9 mouse cellular contexts compared by ENCODE assay signal in genomic region chr6:115609121-115609520, GRCm38 (mm10). TPM values are rescaled to one million over a fixed set of nuclear protein-coding genes. Genes with fewer than 3 reads are reported as not detected.
DNase-seq lines count a peak whose midpoint lies in the region; ATAC-seq and TF ChIP-seq lines count a peak whose summit lies in the region.
"Had no signal": no experiment of that assay in that cellular context is flagged by ENCODE, and none has a peak within 500 bp of the region (broad histone marks: within the 10 kb centered on the region; RNA-seq: fewer than 3 reads in every experiment).

No protein-coding gene starts in this region.

- peaks cover 31% of the 10 kb centered on the region for H3K36me3 ChIP-seq in thymus, adult 2 months (ENCODE audit: control insufficient read depth, insufficient read depth, low read length)
- H3K36me3 ChIP-seq in midbrain, embryonic 16.5 days (ENCODE audit: control insufficient read depth, insufficient read depth, low read length), result 0 out of 2 replicates have a peak, but pooled peaks cover 6% of the 10 kb centered on the region

- TF ChIP-seq POLR2A in thymus, adult 2 months (IDR thresholded peaks at IDR 0.05; ENCODE audit: control insufficient read depth, extremely low read depth, insufficient read depth, low read length, poor library complexity), result no peak

- ATAC-seq in midbrain, embryonic 16.5 days, result no peak

- 91% methylated on average over 3 of the region's 3 CpGs for WGBS in thymus, adult 2 months
- 66% methylated on average over 3 of the region's 3 CpGs for WGBS in midbrain, embryonic 16.5 days

- H3K4me2 ChIP-seq in midbrain, embryonic 16.5 days (ENCODE audit: low read length), result no peak overlapping the region

- no peaks in the 10 kb centered on the region for H3K9me3 ChIP-seq in midbrain, embryonic 16.5 days (replicated peaks; ENCODE audit: control insufficient read depth, low read length, poor library complexity, severe bottlenecking)

- H3K27me3 ChIP-seq in thymus, adult 2 months (ENCODE audit: control insufficient read depth, insufficient read depth, low read length), result no peaks in the 10 kb centered on the region
- no peaks in the 10 kb centered on the region for H3K27me3 ChIP-seq in midbrain, embryonic 16.5 days (ENCODE audit: control insufficient read depth, insufficient read depth, low read depth, low read length)

- H3K4me3 ChIP-seq in gastrocnemius, adult 2 months, result no peak overlapping the region
- H3K4me3 ChIP-seq in thymus, adult 2 months (ENCODE audit: control insufficient read depth, insufficient read depth, low read length), result no peak overlapping the region
- no peak overlapping the region for H3K4me3 ChIP-seq in midbrain, embryonic 16.5 days (ENCODE audit: low read depth, low read length)

- TF ChIP-seq CTCF in gastrocnemius, adult 2 months (IDR thresholded peaks at IDR 0.05), result peak; percentile 56
- no peak for TF ChIP-seq CTCF in thymus, adult 2 months (IDR thresholded peaks at IDR 0.05; ENCODE audit: borderline replicate concordance, control insufficient read depth, extremely low read depth, insufficient read depth, low read length, poor library complexity)

- no peak for DNase-seq in gastrocnemius, adult 2 months
- no peak for DNase-seq in gastrocnemius, adult 18-20 months (ENCODE audit: low spot score)
- peak; percentile 55 for DNase-seq in thymus, adult 2 months
- no peak for DNase-seq in thymus, adult 18-20 months
- peak; percentile 37 to 47 for DNase-seq in kidney, postnatal 4 days
- DNase-seq in urinary bladder, postnatal 36 days (ENCODE audit: low spot score in 2 of 2), result no peak
- no peak for DNase-seq in cerebellum, adult 8-10 months
- DNase-seq: heart, adult 11 months had no signal

- intact Hi-C loops in gastrocnemius, adult 2 months (cut with DNase I), result loop anchor here (10.0 kb wide), 2 partner anchors 166 to 196 kb away; partner anchors contain the start of genes Cand2 and Rpl32

- 0 out of 2 replicates have a peak, but pooled peaks cover 5% of the 10 kb centered on the region for H3K4me1 ChIP-seq in thymus, adult 2 months (replicated peaks; ENCODE audit: control insufficient read depth, insufficient read depth, low read length)
- H3K4me1 ChIP-seq in midbrain, embryonic 16.5 days (ENCODE audit: control insufficient read depth, insufficient read depth, low read length), result no peaks in the 10 kb centered on the region

- no peak overlapping the region for H3K27ac ChIP-seq in gastrocnemius, adult 2 months
- no peak overlapping the region for H3K27ac ChIP-seq in thymus, adult 2 months (ENCODE audit: control insufficient read depth, insufficient read depth, low read length)
- no peak overlapping the region for H3K27ac ChIP-seq in midbrain, embryonic 16.5 days (ENCODE audit: low read length)

- no peak overlapping the region for H3K9ac ChIP-seq in midbrain, embryonic 16.5 days (ENCODE audit: low read depth, low read length)

RNA-seq across cellular contexts. Expression of gene Mkrn2, which starts 7.4 kb away (rescaled TPM):
- total RNA-seq in gastrocnemius, adult 2 months (2021), result 10 to 100 TPM; 45.9 to 52.0 TPM
- total RNA-seq in gastrocnemius, adult 18-20 months (2021), result 10 to 100 TPM; 52.8 to 52.9 TPM
- polyA plus RNA-seq in thymus, adult 2 months (2012; rRNA removed), result 158 and 166 TPM in 2 replicates
- 31.9 and 35.9 TPM in 2 replicates for polyA plus RNA-seq in midbrain, embryonic 16.5 days (2015; fragmentation: Nextera tagmentation; extraction: Ambion mirVana)

RNA-seq across cellular contexts. Expression of gene Mkrn2os, which starts 16.7 kb away (rescaled TPM):
- total RNA-seq in gastrocnemius, adult 2 months (2021), result under 1 TPM in 1 of 2 experiments, not detected in 1; 0.15 TPM
- total RNA-seq in gastrocnemius, adult 18-20 months (2021), result under 1 TPM in 1 of 2 experiments, not detected in 1; 0.11 TPM
- 3.0 TPM in 2 replicates for polyA plus RNA-seq in thymus, adult 2 months (2012; rRNA removed)
- 0.46 and 0.48 TPM in 2 replicates for polyA plus RNA-seq in midbrain, embryonic 16.5 days (2015; fragmentation: Nextera tagmentation; extraction: Ambion mirVana)

Comparison
In these comparisons a context has a peak if more than half of its experiments do, and no peak if none do; other contexts are left out.
1. DNase-seq: peak in thymus, adult 2 months (single experiment) and kidney, postnatal 4 days (2 of 2); none in gastrocnemius, adult 2 months (single experiment), gastrocnemius, adult 18-20 months (single experiment), thymus, adult 18-20 months (0 of 2), urinary bladder, postnatal 36 days (0 of 2) and cerebellum, adult 8-10 months (single experiment).